Mouse (Mus musculus) kidney, postnatal 0 days (tissue): ENCODE data around the gene Prr23a2. TPM values are rescaled to one million over a fixed set of nuclear protein-coding genes. Genes with fewer than 3 reads are reported as not detected.

Experiments
- ATAC-seq: fragments of 200-750 bp; cut with Nextera tagmentation; replicated peaks from 2 replicates; pipeline ENCODE4 v1.8.0; 2017; ENCODE audit warnings: low read depth, moderate number of reproducible peaks, moderate TSS enrichment, moderate library complexity; ENCODE audit not compliant: low FRiP score
- DNase-seq: peaks from one replicate; pipeline ENCODE4 v3.0.0-alpha.2; 2016; ENCODE audit warnings: low spot score
- H3K27ac ChIP-seq: fragments of 300-500 bp; sonication (generic); 2 replicates; pipeline ENCODE4 v1.5.1; 2014; ENCODE audit warnings: mild to moderate bottlenecking
- H3K27me3 ChIP-seq: fragments of 300-500 bp; sonication (generic); 2 replicates; pipeline ENCODE4 v1.6.1; 2014; ENCODE audit warnings: low read length, mixed read lengths; ENCODE audit not compliant: insufficient read depth
- H3K36me3 ChIP-seq: fragments of 300-500 bp; sonication (generic); 2 replicates; pipeline ENCODE4 v1.6.1; 2014; ENCODE audit warnings: low read length, mixed read lengths; ENCODE audit not compliant: insufficient read depth
- H3K4me1 ChIP-seq: fragments of 300-500 bp; sonication (generic); replicated peaks from 2 replicates; pipeline ENCODE4 v1.6.1; 2014; ENCODE audit warnings: antibody characterized with exemption, low read length, mixed read lengths; ENCODE audit not compliant: insufficient read depth
- H3K4me2 ChIP-seq: fragments of 300-500 bp; sonication (generic); 2 replicates; pipeline ENCODE4 v1.6.1; 2014; ENCODE audit warnings: mild to moderate bottlenecking, low read length, moderate library complexity, mixed read lengths
- H3K4me3 ChIP-seq: fragments of 300-500 bp; sonication (generic); replicated peaks from 2 replicates; pipeline ENCODE4 v1.5.1; 2014; ENCODE audit warnings: low read depth, low read length
- H3K9ac ChIP-seq: fragments of 300-500 bp; sonication (generic); 2 replicates; pipeline ENCODE4 v1.6.1; 2014; ENCODE audit warnings: low read depth, low read length
- H3K9me3 ChIP-seq: fragments of 300-500 bp; sonication (generic); replicated peaks from 2 replicates; pipeline ENCODE4 v1.6.1; 2016; ENCODE audit warnings: low read length, inconsistent platforms, mixed read lengths
- CTCF ChIP-seq: IDR thresholded peaks from 2 replicates; pipeline ENCODE4 v1.5.1; 2016; ENCODE audit warnings: antibody characterized with exemption, low read depth, mild to moderate bottlenecking, moderate library complexity
- WGBS: fragments of 180-500 bp; shearing (Covaris S2); extraction: QIAGEN DNeasy Blood & Tissue Kit; methylation state at CpG from one replicate; pipeline ENCODE4 v1.1.7; 2014; 5-methylcytosine and 5-hydroxymethylcytosine counted together
- polyA plus RNA-seq: library from polyadenylated mRNA; unstranded; fragments of >200 nt; fragmentation: Nextera tagmentation; extraction: Ambion mirVana; gene quantifications from 2 replicates; pipeline ENCODE4 v1.2.1, GENCODE M21; 2015

Prr23a2 gene
- polyA plus RNA-seq, 1 experiment from 2014 or later, result not detected

DNA sequence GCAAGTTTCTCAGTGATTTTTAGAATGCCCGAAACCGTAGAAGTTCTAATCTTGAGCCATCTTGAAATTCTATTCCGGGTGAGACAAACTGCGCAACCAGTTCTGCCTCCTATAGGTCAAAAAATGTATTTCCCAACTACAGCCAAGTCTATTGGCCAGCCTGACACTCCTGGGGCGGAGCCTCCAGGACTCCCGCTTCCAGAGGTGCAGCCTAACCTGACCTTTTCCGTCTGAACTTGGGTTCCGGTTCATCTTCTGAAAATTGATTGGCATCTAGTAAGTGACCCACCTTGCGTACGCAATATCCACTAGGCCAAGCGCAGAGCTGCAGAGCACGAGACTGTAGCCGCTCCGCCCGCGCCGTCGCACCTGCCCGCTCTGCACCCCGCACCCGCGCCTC is 8.3 kb downstream of the Prr23a2 start, which contains the start of gene Prr23a3:
Gene Prr23a3 (plus strand): TSS at position 197 of the 400 bp plus-strand sequence.
- 63% methylated on average over 22 of the region's 22 CpGs for WGBS

GRCm38 (mm10) chr9:98901486-98901885 is 45.2 kb downstream of the Prr23a2 start:
- ATAC-seq, result no peak
- no peaks in the 10 kb centered on the region for H3K36me3 ChIP-seq
- H3K4me3 ChIP-seq, result no peak overlapping the region
- H3K9ac ChIP-seq, result no peak overlapping the region
- no peaks in the 10 kb centered on the region; the same call in 1 of the 2 replicates for H3K9me3 ChIP-seq
- H3K4me1 ChIP-seq, result no peaks in the 10 kb centered on the region
- 74% methylated on average over 1 of the region's 1 CpGs for WGBS
- no peak overlapping the region for H3K4me2 ChIP-seq
- no peak for DNase-seq
- H3K27me3 ChIP-seq, result no peaks in the 10 kb centered on the region
- no peak for TF ChIP-seq CTCF
- no peak overlapping the region for H3K27ac ChIP-seq

More for the DNA sequence above, 8.3 kb downstream of the Prr23a2 start, which contains the start of gene Prr23a3:
- no peak within 1 kb of the TSS for H3K4me2 ChIP-seq
- TF ChIP-seq CTCF, result no peak
- no peaks in the 10 kb centered on the region for H3K36me3 ChIP-seq
- no peaks in the 10 kb centered on the region for H3K27me3 ChIP-seq
- no peaks in the 10 kb centered on the region for H3K9me3 ChIP-seq
- no peak for ATAC-seq
- DNase-seq, result no peak
- H3K4me1 ChIP-seq, result no peaks in the 10 kb centered on the region
- no peak within 1 kb of the TSS for H3K9ac ChIP-seq
- no peak within 1 kb of the TSS for H3K27ac ChIP-seq
- no peak within 1 kb of the TSS for H3K4me3 ChIP-seq

DNA sequence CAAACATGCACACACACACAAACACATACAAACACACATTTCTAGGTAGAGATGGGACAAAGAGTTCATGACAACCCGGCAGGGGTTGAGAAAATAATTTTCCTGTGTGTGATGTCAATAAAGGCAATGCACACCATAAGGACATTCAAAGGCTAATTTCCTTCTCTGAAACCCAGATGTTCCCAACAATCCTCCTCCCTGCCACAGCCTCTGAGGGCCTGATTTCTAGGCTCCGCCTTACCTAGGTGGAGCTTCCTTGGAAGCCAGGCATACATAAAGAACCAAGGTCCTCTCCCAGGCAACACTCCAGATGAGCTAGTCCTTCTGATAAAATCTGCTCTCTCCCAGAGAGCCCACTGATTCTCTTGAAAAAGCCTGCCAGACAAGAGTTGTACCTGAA is 46.5 kb downstream of the Prr23a2 start, which contains the start of gene 7420426K07Rik:
Gene 7420426K07Rik (plus strand): TSS at position 301 of the 400 bp plus-strand sequence.
- H3K9me3 ChIP-seq, result no peaks in the 10 kb centered on the region
- no peaks in the 10 kb centered on the region for H3K4me1 ChIP-seq
- no peak within 1 kb of the TSS for H3K4me2 ChIP-seq
- DNase-seq (no peak), ATAC-seq (no peak)
- H3K9ac ChIP-seq, result no peak within 1 kb of the TSS
- no peaks in the 10 kb centered on the region for H3K27me3 ChIP-seq
- 87% methylated on average over 2 of the region's 2 CpGs for WGBS
- no peak within 1 kb of the TSS for H3K27ac ChIP-seq
- no peak within 1 kb of the TSS for H3K4me3 ChIP-seq
- no peaks in the 10 kb centered on the region for H3K36me3 ChIP-seq
- no peak for TF ChIP-seq CTCF

Other genes with a start within 250 kb of the Prr23a2 start
- gene Prr23a1, start 14.0 kb upstream of the Prr23a2 start, polyA plus RNA-seq, result not detected in 2 replicates
- gene Prr23a3, start 8.3 kb downstream of the Prr23a2 start, polyA plus RNA-seq, result not detected in 2 replicates
- not detected in 2 replicates for gene 7420426K07Rik, start 46.6 kb downstream of the Prr23a2 start, polyA plus RNA-seq
- not detected in 2 replicates for gene Foxl2, start 98.8 kb downstream of the Prr23a2 start, polyA plus RNA-seq
- gene Faim, start 129.9 kb downstream of the Prr23a2 start, polyA plus RNA-seq, result 59.1 and 61.3 TPM in 2 replicates
- 0.71 and 0.76 TPM in 2 replicates for gene Gm1123, start 179.2 kb downstream of the Prr23a2 start, polyA plus RNA-seq